Mouse (Mus musculus) CD4-positive, CD25-positive, alpha-beta regulatory T cell, adult 4 months (primary cell): ENCODE measurements at regions not wholly inside any gene's neighbourhood (a gene's known extent, or its start where the extent isn't known, plus 50 kb on each side); places are given as distances from the start of the nearest gene placed in this dataset.

Experiments used
- ATAC-seq: one replicate; pipeline ENCODE4 v1.8.0; 2017

GRCm38 (mm10) chr10:9295269-9295668 lies 379.7 kb downstream of the Samd5 start:
- no peak for ATAC-seq

DNA sequence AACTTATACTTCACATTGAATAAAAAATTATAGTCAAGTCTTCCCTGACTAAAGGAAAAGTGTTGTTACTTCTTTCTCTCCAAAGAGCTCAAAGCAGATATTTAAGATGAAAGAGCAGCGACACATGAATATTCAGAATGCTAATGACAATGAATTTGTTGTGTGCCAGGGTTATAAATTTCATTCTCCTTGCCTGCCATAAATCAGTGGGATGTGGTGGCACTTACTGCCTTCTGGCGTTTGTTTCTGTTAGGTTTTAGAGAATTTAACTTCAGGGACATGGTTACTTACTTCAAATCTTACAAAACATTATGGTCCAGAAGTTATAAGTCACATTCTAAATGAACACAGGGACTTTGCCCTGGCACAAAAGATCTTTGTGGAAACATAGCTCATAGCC lies 380.4 kb downstream of the Samd5 start:
- no peak for ATAC-seq

GRCm38 (mm10) chr10:9291456-9292146 lies 383.4 kb downstream of the Samd5 start:
- no peak for ATAC-seq

- ATAC-seq = no peak
Measured at GRCm38 (mm10) chr10:9272940-9273339, 387.1 kb upstream of the Sash1 start.

DNA sequence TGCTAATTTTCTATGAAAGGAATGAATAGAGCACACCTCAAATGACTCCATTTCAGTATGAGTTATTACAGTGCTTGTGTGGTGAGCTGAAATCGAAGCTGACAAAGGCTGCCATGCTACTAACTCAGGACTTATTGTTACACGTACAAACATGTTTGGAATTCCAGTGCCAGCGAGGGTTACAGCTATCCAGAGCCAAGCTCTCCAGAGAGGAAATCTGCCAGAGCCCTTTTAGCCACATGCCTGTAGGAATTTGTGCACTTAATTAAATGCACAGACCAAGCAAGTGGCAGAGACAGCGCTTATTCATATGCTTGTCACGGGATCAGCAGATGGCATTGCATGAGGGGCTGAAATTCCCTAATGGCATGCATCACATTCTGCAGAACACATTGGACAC lies 386.4 kb upstream of the Sash1 start:
- no peak for ATAC-seq

DNA sequence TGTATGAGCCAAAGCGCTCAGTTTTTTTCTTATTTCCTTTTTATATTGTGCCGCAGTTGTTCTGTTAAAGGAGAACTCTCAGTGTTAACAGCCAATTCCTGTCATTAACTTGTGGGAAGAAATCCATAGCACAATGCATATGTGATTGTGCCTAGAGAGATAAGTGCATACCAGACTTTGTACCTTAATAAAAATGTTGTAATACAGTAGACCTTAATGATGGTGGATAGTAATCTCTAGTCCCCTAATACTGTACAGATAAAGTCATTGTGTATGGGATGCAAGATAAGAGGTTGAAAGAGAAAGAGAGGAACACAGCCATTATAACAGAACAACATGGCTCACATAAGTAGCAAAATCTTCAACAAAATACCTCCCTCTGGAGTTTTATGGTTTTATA lies 379.7 kb upstream of the Sash1 start:
- ATAC-seq = no peak

- no peak for ATAC-seq
Measured at GRCm38 (mm10) chr10:9264309-9265000, 378.6 kb upstream of the Sash1 start.

GRCm38 (mm10) chr10:9258705-9259104 lies 372.8 kb upstream of the Sash1 start:
- no peak for ATAC-seq

GRCm38 (mm10) chr10:9252941-9253217 lies 367.0 kb upstream of the Sash1 start:
- ATAC-seq = no peak

DNA sequence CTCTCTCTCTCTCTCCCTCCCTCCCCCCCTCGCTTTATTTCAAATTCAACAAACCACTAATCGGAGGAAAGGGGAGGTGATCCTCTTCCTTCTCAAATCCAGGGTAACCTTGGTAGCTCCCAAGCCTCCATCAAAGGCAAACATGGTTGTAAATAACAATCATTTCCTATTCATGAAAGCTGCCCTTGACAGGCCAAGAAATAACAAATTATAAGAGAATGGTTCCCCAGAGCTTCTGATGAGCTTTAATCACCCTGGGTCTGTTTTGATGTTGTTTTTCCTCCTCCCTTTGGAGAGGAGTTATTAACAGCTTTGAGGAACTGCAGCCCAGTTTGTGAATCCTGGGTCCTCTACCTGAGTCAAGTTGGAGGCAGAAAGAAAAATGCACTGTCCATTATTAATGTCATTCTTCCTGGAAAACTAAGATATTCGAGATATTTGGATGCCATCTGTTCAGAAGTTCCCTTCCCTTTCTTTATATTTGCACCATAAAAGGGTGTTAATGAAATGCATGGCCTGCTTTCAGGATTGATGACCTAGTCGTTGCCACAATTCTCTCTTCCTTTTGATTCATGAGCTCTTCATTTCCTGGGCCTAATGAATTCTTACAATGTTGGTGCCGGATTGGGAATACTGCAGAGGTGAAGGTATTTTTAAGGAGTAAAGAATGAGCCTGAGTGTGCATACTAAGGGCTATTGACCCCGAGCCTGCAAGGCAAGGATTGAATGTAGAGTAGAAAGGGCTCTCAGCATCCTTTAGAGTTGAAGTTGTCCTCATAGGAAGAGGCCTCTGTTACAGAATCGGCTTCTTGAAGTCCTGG lies 366.5 kb upstream of the Sash1 start:
- ATAC-seq = no peak

- ATAC-seq = no peak
Measured at GRCm38 (mm10) chr10:9243281-9243618, 357.4 kb upstream of the Sash1 start.

DNA sequence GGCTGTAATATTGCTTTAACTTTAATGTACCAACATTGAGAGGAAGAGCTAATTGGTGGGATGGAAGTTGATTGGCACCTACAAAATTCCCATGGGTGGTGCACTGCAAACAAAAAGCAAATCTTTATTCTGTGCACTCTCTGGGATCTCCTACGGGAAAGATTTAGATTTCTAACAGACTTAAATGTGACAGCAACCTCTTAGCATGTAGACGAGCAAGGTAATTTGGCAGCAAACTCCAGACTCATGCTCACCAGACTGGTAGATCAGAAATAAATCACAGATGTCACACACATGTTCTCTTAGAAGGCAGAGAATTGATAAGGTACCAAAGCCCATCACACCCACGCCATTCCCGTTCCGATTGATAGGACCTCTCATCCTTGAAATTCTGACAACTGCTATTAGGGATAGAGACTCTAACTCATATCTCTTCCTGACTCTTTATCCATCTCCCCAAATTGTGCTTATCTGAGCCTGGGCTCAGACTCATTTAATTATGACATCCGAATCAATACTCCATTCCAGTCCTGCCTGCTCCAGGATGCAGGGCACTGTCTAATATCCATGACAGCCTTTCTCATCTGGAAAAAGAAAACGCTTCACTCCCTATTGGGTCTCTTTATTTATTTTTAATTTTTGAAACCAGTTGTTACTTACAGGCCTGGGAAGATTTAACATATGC lies 356.9 kb upstream of the Sash1 start:
- no peak for ATAC-seq

GRCm38 (mm10) chr10:9239956-9240355 lies 354.1 kb upstream of the Sash1 start:
- no peak for ATAC-seq

GRCm38 (mm10) chr10:9231751-9232150 lies 345.9 kb upstream of the Sash1 start:
- no peak for ATAC-seq

- ATAC-seq = no peak
Measured at GRCm38 (mm10) chr10:9229116-9229515, 343.2 kb upstream of the Sash1 start.

DNA sequence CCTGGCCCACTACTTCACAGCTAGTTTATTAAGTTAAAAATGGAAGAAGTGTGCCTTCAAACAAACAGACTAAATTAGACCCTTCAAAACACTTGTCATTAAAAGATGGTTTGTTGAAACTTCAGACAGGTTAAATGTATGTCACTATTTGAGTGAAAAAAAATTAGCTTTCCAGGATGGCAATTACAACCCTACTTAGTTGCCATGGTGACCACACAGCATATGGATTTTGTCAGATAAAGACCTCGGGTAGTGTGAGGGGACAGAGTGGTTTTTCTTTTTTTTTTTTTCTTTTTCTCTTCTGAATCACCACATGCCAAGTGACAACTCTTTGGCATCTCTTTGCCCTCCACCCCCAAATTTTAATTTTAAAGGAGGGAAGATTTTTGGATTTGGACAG lies 341.5 kb upstream of the Sash1 start:
- ATAC-seq = no peak

GRCm38 (mm10) chr10:9210646-9211045 lies 324.8 kb upstream of the Sash1 start:
- ATAC-seq = no peak

DNA sequence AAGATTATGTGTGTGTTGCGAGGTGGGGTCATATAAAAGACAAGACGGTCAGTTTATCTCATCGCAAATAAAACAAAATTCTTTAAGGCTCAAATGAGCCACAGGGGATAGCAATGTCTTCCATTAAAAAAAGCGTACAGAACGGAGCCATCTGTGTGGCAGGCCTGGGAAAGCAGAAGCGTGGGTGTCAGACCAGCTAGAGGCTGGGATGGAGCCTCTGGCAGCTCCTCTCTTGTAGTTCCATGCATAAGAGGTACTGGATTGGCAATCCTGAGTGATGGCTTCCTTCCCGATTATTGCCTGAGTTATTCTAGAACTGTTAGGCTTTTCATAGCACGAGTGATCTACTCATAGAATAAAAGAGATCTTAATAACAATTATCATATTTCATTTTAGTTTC lies 318.2 kb upstream of the Sash1 start:
- ATAC-seq = no peak

DNA sequence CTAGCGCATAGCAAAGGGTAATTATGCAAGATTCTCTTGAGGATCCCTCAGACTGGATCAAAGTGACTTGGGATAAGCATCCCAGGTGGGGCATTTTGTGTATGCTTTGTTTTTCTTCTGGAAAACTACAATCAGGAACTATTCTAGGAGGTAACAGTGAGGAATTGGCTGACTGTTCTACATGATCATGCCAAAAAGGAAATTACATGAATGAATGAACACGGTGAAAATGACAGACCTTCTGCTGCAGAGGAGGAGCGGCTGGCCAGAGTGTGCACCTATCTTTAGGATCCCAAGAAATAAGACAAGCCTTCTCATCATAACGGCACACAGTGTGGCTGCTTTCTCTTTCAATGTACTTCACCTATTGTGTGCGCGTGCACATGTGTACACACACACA lies 317.5 kb upstream of the Sash1 start:
- ATAC-seq = no peak

- no peak for ATAC-seq
Measured at GRCm38 (mm10) chr10:9202922-9203321, 317.1 kb upstream of the Sash1 start.

- ATAC-seq = no peak
Measured at GRCm38 (mm10) chr10:9174997-9175396, 289.1 kb upstream of the Sash1 start.

GRCm38 (mm10) chr10:9173509-9173908 lies 287.6 kb upstream of the Sash1 start:
- ATAC-seq = no peak

DNA sequence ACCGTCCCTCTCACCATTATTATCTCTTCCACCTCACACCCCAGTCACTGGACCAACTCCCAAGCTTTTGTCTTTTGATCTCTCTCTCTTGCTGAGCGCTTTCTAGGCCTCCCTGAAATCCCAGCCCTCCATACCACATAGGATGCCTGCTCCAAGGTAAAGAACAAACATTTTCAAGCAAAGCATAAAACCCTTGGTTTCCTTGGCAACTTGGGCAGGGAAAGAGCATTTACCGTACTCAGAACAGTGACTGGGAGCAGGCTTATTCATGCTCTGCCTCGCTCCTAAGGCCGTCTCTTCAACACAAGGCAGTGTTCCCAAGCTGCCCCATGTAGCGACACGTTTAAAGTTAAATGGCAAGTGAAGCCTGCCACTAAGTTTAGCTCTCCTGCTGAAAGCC lies 282.9 kb upstream of the Sash1 start:
- no peak for ATAC-seq

GRCm38 (mm10) chr10:9166017-9166416 lies 280.1 kb upstream of the Sash1 start:
- ATAC-seq = no peak
